Mouse (Mus musculus): Measurements from ENCODE around the gene Gm9803. TPM values are rescaled to one million over a fixed set of nuclear protein-coding genes. Genes with fewer than 3 reads are reported as not detected.

The Gm9803 gene
- polyA plus RNA-seq, 1 experiment from 2014 or later, result 14.3 TPM

GRCm38 (mm10) chr10:43490846-43491245 is 33.0 kb upstream of the Gm9803 start:
- H3K9me3 ChIP-seq (ENCODE audit: control insufficient read depth, low read length), result no peaks in the 10 kb centered on the region
- WGBS, result 75% methylated on average over 5 of the region's 5 CpGs
- no peaks in the 10 kb centered on the region for H3K36me3 ChIP-seq (ENCODE audit: control insufficient read depth, insufficient read depth, low read length)
- H3K4me2 ChIP-seq (replicated peaks; ENCODE audit: low read depth), result no peak overlapping the region
- DNase-seq (ENCODE audit: low spot score) (no peak), ATAC-seq (ENCODE audit: low FRiP score, low TSS enrichment) (peak; percentile 32; the same call in 1 of the 2 replicates)
- no peak overlapping the region for H3K4me3 ChIP-seq (ENCODE audit: low read depth, low read length)
- no peaks in the 10 kb centered on the region for H3K27me3 ChIP-seq (ENCODE audit: control insufficient read depth, insufficient read depth, low read length)
- H3K9ac ChIP-seq (ENCODE audit: low read length), result no peak overlapping the region
- H3K4me1 ChIP-seq (replicated peaks; ENCODE audit: control insufficient read depth, insufficient read depth), result no peaks in the 10 kb centered on the region
- no peak overlapping the region for H3K27ac ChIP-seq (replicated peaks)
- TF ChIP-seq EP300 (optimal IDR thresholded peaks at IDR 0.05), result no peak
- TF ChIP-seq CTCF (IDR thresholded peaks at IDR 0.05; ENCODE audit: low read depth), result no peak

- WGBS, result 97% methylated on average over 4 of the region's 4 CpGs
- Histone ChIP-seq H3K4me1 (replicated peaks; ENCODE audit: control insufficient read depth, insufficient read depth) (no peaks in the 10 kb centered on the region), H3K36me3 (ENCODE audit: control insufficient read depth, insufficient read depth, low read length) (no peaks in the 10 kb centered on the region; the same call in 1 of the 2 replicates), H3K4me3 (ENCODE audit: low read depth, low read length) (no peak overlapping the region), H3K27ac (replicated peaks) (no peak overlapping the region), H3K9ac (ENCODE audit: low read length) (no peak overlapping the region), H3K27me3 (ENCODE audit: control insufficient read depth, insufficient read depth, low read length) (no peaks in the 10 kb centered on the region), H3K4me2 (replicated peaks; ENCODE audit: low read depth) (no peak overlapping the region), H3K9me3 (ENCODE audit: control insufficient read depth, low read length) (no peaks in the 10 kb centered on the region)
- TF ChIP-seq CTCF (IDR thresholded peaks at IDR 0.05; ENCODE audit: low read depth) (no peak), EP300 (optimal IDR thresholded peaks at IDR 0.05) (no peak)
- DNase-seq (ENCODE audit: low spot score), result no peak
- ATAC-seq (ENCODE audit: low FRiP score, low TSS enrichment), result no peak
Measured at GRCm38 (mm10) chr10:43502599-43502998, 21.3 kb upstream of the Gm9803 start.

- TF ChIP-seq EP300 (optimal IDR thresholded peaks at IDR 0.05) (no peak), CTCF (IDR thresholded peaks at IDR 0.05; ENCODE audit: low read depth) (no peak)
- Histone ChIP-seq H3K27ac (replicated peaks) (no peak overlapping the region), H3K27me3 (ENCODE audit: control insufficient read depth, insufficient read depth, low read length) (no peaks in the 10 kb centered on the region), H3K9me3 (ENCODE audit: control insufficient read depth, low read length) (no peaks in the 10 kb centered on the region), H3K36me3 (ENCODE audit: control insufficient read depth, insufficient read depth, low read length) (no peaks in the 10 kb centered on the region), H3K9ac (ENCODE audit: low read length) (no peak overlapping the region), H3K4me1 (replicated peaks; ENCODE audit: control insufficient read depth, insufficient read depth) (no peaks in the 10 kb centered on the region), H3K4me2 (replicated peaks; ENCODE audit: low read depth) (no peak overlapping the region), H3K4me3 (ENCODE audit: low read depth, low read length) (no peak overlapping the region)
- WGBS, result 71% methylated on average over 1 of the region's 1 CpGs
- no peak for DNase-seq (ENCODE audit: low spot score)
- no peak for ATAC-seq (ENCODE audit: low FRiP score, low TSS enrichment)
Measured at GRCm38 (mm10) chr10:43504291-43504690, 19.6 kb upstream of the Gm9803 start.

GRCm38 (mm10) chr10:43507051-43507450 is 16.8 kb upstream of the Gm9803 start:
- no peaks in the 10 kb centered on the region for H3K9me3 ChIP-seq (ENCODE audit: control insufficient read depth, low read length)
- no peak for DNase-seq (ENCODE audit: low spot score)
- WGBS, result 81% methylated on average over 4 of the region's 4 CpGs
- no peak overlapping the region for H3K9ac ChIP-seq (ENCODE audit: low read length)
- H3K4me2 ChIP-seq (replicated peaks; ENCODE audit: low read depth), result no peak overlapping the region
- TF ChIP-seq EP300 (optimal IDR thresholded peaks at IDR 0.05) (no peak), CTCF (IDR thresholded peaks at IDR 0.05; ENCODE audit: low read depth) (no peak)
- H3K27ac ChIP-seq (replicated peaks), result no peak overlapping the region
- peaks cover 8% of the 10 kb centered on the region for H3K36me3 ChIP-seq (ENCODE audit: control insufficient read depth, insufficient read depth, low read length)
- H3K4me3 ChIP-seq (ENCODE audit: low read depth, low read length), result no peak overlapping the region
- ATAC-seq (ENCODE audit: low FRiP score, low TSS enrichment), result no peak
- H3K4me1 ChIP-seq (replicated peaks; ENCODE audit: control insufficient read depth, insufficient read depth), result no peaks in the 10 kb centered on the region
- no peaks in the 10 kb centered on the region for H3K27me3 ChIP-seq (ENCODE audit: control insufficient read depth, insufficient read depth, low read length)

- Histone ChIP-seq H3K9me3 (ENCODE audit: control insufficient read depth, low read length) (no peaks in the 10 kb centered on the region), H3K27me3 (ENCODE audit: control insufficient read depth, insufficient read depth, low read length) (no peaks in the 10 kb centered on the region), H3K4me3 (ENCODE audit: low read depth, low read length) (no peak overlapping the region), H3K36me3 (ENCODE audit: control insufficient read depth, insufficient read depth, low read length) (peaks cover 8% of the 10 kb centered on the region), H3K4me2 (replicated peaks; ENCODE audit: low read depth) (no peak overlapping the region), H3K27ac (replicated peaks) (no peak overlapping the region), H3K9ac (ENCODE audit: low read length) (no peak overlapping the region), H3K4me1 (replicated peaks; ENCODE audit: control insufficient read depth, insufficient read depth) (no peaks in the 10 kb centered on the region)
- ATAC-seq (ENCODE audit: low FRiP score, low TSS enrichment) (no peak), DNase-seq (ENCODE audit: low spot score) (no peak)
- TF ChIP-seq CTCF (IDR thresholded peaks at IDR 0.05; ENCODE audit: low read depth), result no peak
- no peak for TF ChIP-seq EP300 (optimal IDR thresholded peaks at IDR 0.05)
- WGBS, result 96% methylated on average over 7 of the region's 7 CpGs
Measured at GRCm38 (mm10) chr10:43509228-43509627, 14.7 kb upstream of the Gm9803 start.

GRCm38 (mm10) chr10:43512976-43513375 is 10.9 kb upstream of the Gm9803 start:
- Histone ChIP-seq H3K27me3 (ENCODE audit: control insufficient read depth, insufficient read depth, low read length) (no peaks in the 10 kb centered on the region), H3K4me2 (replicated peaks; ENCODE audit: low read depth) (no peak overlapping the region), H3K9ac (ENCODE audit: low read length) (no peak overlapping the region), H3K4me3 (ENCODE audit: low read depth, low read length) (no peak overlapping the region), H3K9me3 (ENCODE audit: control insufficient read depth, low read length) (no peaks in the 10 kb centered on the region), H3K27ac (replicated peaks) (no peak overlapping the region), H3K4me1 (replicated peaks; ENCODE audit: control insufficient read depth, insufficient read depth) (no peaks in the 10 kb centered on the region), H3K36me3 (ENCODE audit: control insufficient read depth, insufficient read depth, low read length) (peaks cover 8% of the 10 kb centered on the region)
- DNase-seq (ENCODE audit: low spot score) (no peak), ATAC-seq (ENCODE audit: low FRiP score, low TSS enrichment) (no peak)
- WGBS, result 89% methylated on average over 10 of the region's 10 CpGs
- TF ChIP-seq EP300 (optimal IDR thresholded peaks at IDR 0.05), result no peak
- no peak for TF ChIP-seq CTCF (IDR thresholded peaks at IDR 0.05; ENCODE audit: low read depth)

Data from stomach, postnatal 0 days (tissue).